Mouse (Mus musculus) neural tube, postnatal 0 days (tissue): Measurements from ENCODE around the gene Raph1. TPM values are rescaled to one million over a fixed set of nuclear protein-coding genes. Genes with fewer than 3 reads are reported as not detected.

ENCODE experiments used
- microRNA-seq: library from miRNA; unstranded; fragments of <30 nt; microRNA quantifications from one replicate; pipeline ENCODE4, GENCODE M21; 2016
- polyA plus RNA-seq: library from polyadenylated mRNA; unstranded; fragments of >200 nt; fragmentation: Nextera tagmentation; extraction: Ambion mirVana; gene quantifications from 2 replicates; pipeline ENCODE4 v1.2.1, GENCODE M21; 2015

Gene Raph1
- polyA plus RNA-seq, result 19.7 and 21.2 TPM in 2 replicates

DNA sequence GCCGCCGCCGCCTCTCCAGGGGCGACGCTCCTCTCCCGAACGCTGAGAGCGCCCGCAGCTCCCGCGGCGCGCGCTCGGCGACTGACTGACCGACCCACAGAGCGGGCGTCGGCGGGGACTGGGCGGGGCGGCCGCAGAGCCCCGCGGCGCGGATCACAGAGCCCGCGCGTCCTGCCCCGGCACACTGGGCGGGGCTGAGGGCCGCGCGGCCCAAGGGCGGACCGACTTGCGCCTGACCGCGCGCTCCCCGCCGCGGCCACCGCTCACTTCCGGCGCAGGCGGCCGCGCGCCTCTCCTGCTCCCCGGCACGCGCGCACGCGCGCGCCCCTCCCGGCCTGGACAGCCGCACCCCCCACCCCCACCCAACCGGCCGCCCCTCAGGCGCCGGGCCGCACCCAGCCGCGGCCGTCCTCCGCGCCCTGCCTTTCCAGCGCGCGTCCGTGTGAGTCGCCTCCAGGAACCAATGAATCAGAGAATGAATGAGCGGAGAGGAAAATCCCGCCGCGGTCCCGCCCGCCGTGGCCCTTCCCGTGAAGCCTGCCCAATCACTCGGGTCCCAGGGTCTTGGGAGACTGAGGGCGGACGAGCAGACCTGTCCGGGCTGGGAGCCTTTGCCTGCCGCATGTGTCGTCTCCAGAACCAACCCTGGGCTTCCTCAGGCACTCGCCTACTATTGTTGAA is at the start of gene Raph1:
Gene Raph1, minus strand, starts transcription at position 474 of the 681 bp plus-strand sequence.

Small RNA genes lying within 50 kb of the gene (microRNA-seq; reads per million reads assigned to microRNA genes)
- gene Gm23762, result not detected

Other genes with a start within 250 kb of the Raph1 start
- 15.2 and 15.9 TPM in 2 replicates for gene Cyp20a1, start 223.8 kb downstream of the Raph1 start, polyA plus RNA-seq
- 54.3 and 65.4 TPM in 2 replicates for gene Abi2, start 157.5 kb downstream of the Raph1 start, polyA plus RNA-seq
- gene Cd28, start 149.7 kb upstream of the Raph1 start, polyA plus RNA-seq, result 0.12 and 0.15 TPM in 2 replicates